Mouse (Mus musculus) liver, embryonic 14.5 days (tissue): Measurements from ENCODE around the gene Chad. TPM values are rescaled to one million over a fixed set of nuclear protein-coding genes. Genes with fewer than 3 reads are reported as not detected.

ENCODE experiments used
- ATAC-seq: fragments of 200-750 bp; cut with Nextera tagmentation; 2 replicates; pipeline ENCODE4 v1.8.0; 2017; ENCODE audit warnings: moderate number of reproducible peaks, mild to moderate bottlenecking, moderate library complexity; ENCODE audit not compliant: insufficient read depth
- DNase-seq, 3 experiments: peaks; one replicate each; pipeline ENCODE4 v3.0.0-alpha.2; 2012 to 2013; ENCODE audit warnings: low read depth in 3 of 3, low spot score in 3 of 3
- H3K27ac ChIP-seq: fragments of 300-500 bp; sonication (generic); 2 replicates; pipeline ENCODE4 v1.5.1; 2014; ENCODE audit warnings: moderate library complexity, mild to moderate bottlenecking, control low read depth, inconsistent platforms
- H3K27me3 ChIP-seq: fragments of 300-500 bp; sonication (generic); 2 replicates; pipeline ENCODE4 v1.6.1; 2014; ENCODE audit warnings: mild to moderate bottlenecking, low read length, moderate library complexity; ENCODE audit not compliant: control insufficient read depth, insufficient read depth
- H3K36me3 ChIP-seq: fragments of 300-500 bp; sonication (generic); replicated peaks from 2 replicates; pipeline ENCODE4 v1.6.1; 2014; ENCODE audit warnings: low read depth; ENCODE audit not compliant: control insufficient read depth, insufficient read depth
- H3K4me1 ChIP-seq, 2 experiments: fragments of 200-500 bp in 1 of 2; fragments of 300-500 bp in 1 of 2; sonication (generic) in 1 of 2; replicated peaks; 2 replicates each; pipeline ENCODE4 v1.6.1; 2012 to 2014; ENCODE audit warnings: antibody characterized with exemption in 1 of 2, inconsistent platforms in 1 of 2, low read length in 1 of 2; ENCODE audit not compliant: control insufficient read depth in 2 of 2, insufficient read depth in 2 of 2
- H3K4me2 ChIP-seq: fragments of 300-500 bp; sonication (generic); 2 replicates; pipeline ENCODE4 v1.6.1; 2014; ENCODE audit warnings: low read depth, mild to moderate bottlenecking, control low read depth, moderate library complexity
- H3K4me3 ChIP-seq, 2 experiments: fragments of 200-500 bp in 1 of 2; fragments of 300-500 bp in 1 of 2; sonication (generic) in 1 of 2; 2 replicates each; pipeline ENCODE4 v1.5.1; 2012 to 2014; ENCODE audit warnings: low read depth in 2 of 2, low read length in 2 of 2, mild to moderate bottlenecking in 2 of 2, control low read depth in 1 of 2, inconsistent platforms in 1 of 2, moderate library complexity in 1 of 2; ENCODE audit not compliant: insufficient read depth in 1 of 2
- H3K9ac ChIP-seq: fragments of 300-500 bp; sonication (generic); replicated peaks from 2 replicates; pipeline ENCODE4 v1.6.1; 2014; ENCODE audit warnings: mild to moderate bottlenecking, control low read depth, moderate library complexity
- H3K9me3 ChIP-seq: fragments of 300-500 bp; sonication (generic); 2 replicates; pipeline ENCODE4 v1.6.1; 2016; ENCODE audit warnings: low read length, mixed read lengths; ENCODE audit not compliant: control insufficient read depth
- CTCF ChIP-seq: IDR thresholded peaks from 2 replicates; pipeline ENCODE4 v1.5.1; 2016; ENCODE audit warnings: antibody characterized with exemption, low read depth, control low read depth
- EP300 ChIP-seq: IDR thresholded peaks from 2 replicates; pipeline ENCODE4 v1.6.1; 2016; ENCODE audit warnings: antibody characterized with exemption, low read depth
- WGBS: fragments of 180-500 bp; shearing (Covaris S2); extraction: QIAGEN DNeasy Blood & Tissue Kit; methylation state at CpG from one replicate; pipeline ENCODE4 v1.1.7; 2014; ENCODE audit not compliant: insufficient replicate concordance; 5-methylcytosine and 5-hydroxymethylcytosine counted together
- polyA plus RNA-seq, 2 experiments: library from polyadenylated mRNA; depleted of rRNA in 1 of 2; stranded (reverse) in 1 of 2; unstranded in 1 of 2; fragments of >200 nt; fragmentation: Nextera tagmentation in 1 of 2; extraction: Ambion mirVana in 1 of 2; gene quantifications; 2 replicates each; pipeline versions ENCODE4 v1.2.1 to v1.2.3; 2012 to 2014

The Chad gene
- polyA plus RNA-seq, 2 experiments = 0.03 to 0.09 TPM

DNA sequence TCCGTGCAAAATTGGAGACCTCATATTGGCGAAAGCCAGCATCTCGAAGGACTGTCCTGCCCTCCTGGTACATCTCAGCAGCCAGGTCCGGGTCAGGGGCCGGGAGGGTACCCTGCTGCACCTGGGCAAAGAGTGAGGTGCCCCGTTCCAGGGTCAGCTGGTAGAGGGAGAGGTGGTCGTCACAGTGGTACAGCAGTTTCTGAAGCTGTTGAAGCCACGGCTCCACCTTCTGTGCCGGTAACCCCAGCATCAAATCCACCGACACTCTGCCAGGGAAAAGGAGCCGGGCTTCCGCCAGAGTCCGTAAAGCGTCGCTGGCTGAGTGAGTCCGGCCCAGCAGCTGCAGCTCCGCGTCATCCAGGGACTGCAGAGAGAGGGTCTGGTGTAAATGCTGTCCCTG is 20.4 kb upstream of the Chad start:
- Histone ChIP-seq H3K9ac (no peak overlapping the region), H3K36me3 (no peaks in the 10 kb centered on the region), H3K27me3 (no peaks in the 10 kb centered on the region), H3K4me3 (no peak overlapping the region), H3K27ac (no peak overlapping the region), H3K4me1 (no peaks in the 10 kb centered on the region; a peak in 1 of 4 replicates), H3K9me3 (no peaks in the 10 kb centered on the region), H3K4me2 (no peak overlapping the region)
- TF ChIP-seq CTCF (no peak), EP300 (no peak)
- ATAC-seq = no peak
- WGBS = 77% methylated on average over 18 of the region's 18 CpGs
- no peak for DNase-seq

- no peak for ATAC-seq
- no peaks in the 10 kb centered on the region for H3K9me3 ChIP-seq
- no peak overlapping the region for H3K4me3 ChIP-seq
- DNase-seq = no peak
- TF ChIP-seq EP300 (no peak), CTCF (no peak)
- H3K27ac ChIP-seq = no peak overlapping the region
- no peaks in the 10 kb centered on the region for H3K36me3 ChIP-seq
- 71% methylated on average over 5 of the region's 5 CpGs for WGBS
- H3K4me2 ChIP-seq = no peak overlapping the region
- H3K27me3 ChIP-seq = no peaks in the 10 kb centered on the region
- H3K4me1 ChIP-seq = peaks cover 0 to 4% of the 10 kb centered on the region in 2 experiments; a peak in 2 of 4 replicates
- no peak overlapping the region for H3K9ac ChIP-seq
Measured at GRCm38 (mm10) chr11:94546381-94546780, 18.5 kb upstream of the Chad start.

DNA sequence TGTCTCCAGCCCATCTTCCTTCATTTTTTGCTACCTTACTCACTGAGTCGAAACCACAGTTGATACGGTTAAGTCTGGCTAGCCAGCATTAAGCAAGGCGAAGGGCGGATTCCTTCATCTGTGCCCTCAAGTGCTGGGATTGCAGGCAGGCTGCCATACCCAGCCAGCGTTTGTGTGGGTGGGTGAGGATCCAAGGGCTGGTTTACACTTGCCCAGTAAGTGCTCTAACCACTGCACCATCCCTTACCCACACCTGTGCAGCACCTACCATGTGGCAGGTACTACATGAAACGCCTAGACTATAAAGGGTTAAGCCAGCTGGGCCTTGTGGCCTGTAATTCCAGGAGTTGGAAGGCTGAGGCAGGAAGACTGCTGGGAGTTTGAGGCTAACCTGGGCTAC is 17.6 kb upstream of the Chad start:
- Histone ChIP-seq H3K9me3 (no peaks in the 10 kb centered on the region), H3K4me1 (peaks cover 0 to 4% of the 10 kb centered on the region in 2 experiments; a peak in 2 of 4 replicates), H3K4me2 (no peak overlapping the region), H3K4me3 (no peak overlapping the region), H3K9ac (no peak overlapping the region), H3K36me3 (no peaks in the 10 kb centered on the region), H3K27me3 (no peaks in the 10 kb centered on the region), H3K27ac (no peak overlapping the region)
- DNase-seq = no peak
- WGBS = 73% methylated on average over 6 of the region's 6 CpGs
- TF ChIP-seq EP300 (no peak), CTCF (no peak)
- ATAC-seq = no peak

DNA sequence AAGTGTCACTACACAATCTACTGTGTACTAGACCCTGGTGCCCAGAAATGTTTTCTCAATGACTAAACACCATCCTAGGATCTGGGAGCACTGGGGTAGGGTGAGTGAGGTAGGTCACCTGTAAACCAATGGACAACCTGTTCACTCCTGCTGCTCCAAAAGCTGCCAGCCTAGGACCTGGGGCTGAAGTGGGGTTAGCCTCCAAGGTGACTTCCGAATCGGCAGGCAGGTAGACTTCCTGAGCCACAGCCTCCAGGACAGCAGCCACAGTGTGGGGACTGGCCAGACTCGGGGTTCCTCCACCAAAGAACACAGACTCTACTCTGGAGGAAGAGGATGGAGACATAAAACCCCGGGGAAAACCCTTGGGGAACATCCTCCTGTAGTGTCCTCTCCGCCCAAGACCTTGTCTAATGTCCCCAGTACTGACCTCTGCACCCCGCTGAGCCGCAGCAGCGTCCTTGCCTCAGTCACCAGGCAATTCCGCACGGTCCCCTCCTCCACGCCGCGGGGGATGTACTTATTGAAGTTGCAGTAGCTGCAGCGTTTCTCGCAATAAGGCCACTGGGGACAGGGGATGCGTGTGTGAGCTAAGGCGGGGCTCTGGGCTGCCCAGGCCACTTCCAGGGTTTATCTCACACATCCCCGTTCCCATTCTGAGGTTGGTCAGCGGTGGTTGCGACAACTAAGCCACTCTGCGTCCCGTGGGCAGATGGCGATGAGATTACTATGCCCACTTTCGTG is 16.6 kb upstream of the Chad start:
- Histone ChIP-seq H3K4me1 (peaks cover 0 to 4% of the 10 kb centered on the region in 2 experiments; a peak in 2 of 4 replicates), H3K27me3 (no peaks in the 10 kb centered on the region), H3K36me3 (no peaks in the 10 kb centered on the region), H3K9ac (peak overlapping the region; percentile 36), H3K9me3 (no peaks in the 10 kb centered on the region), H3K27ac (no peak overlapping the region), H3K4me2 (peak overlapping the region; percentile 79), H3K4me3 (peak overlapping the region; percentile 61 to 68)
- TF ChIP-seq EP300 (no peak), CTCF (no peak)
- DNase-seq = no peak
- WGBS = 10% methylated on average over 24 of the region's 24 CpGs
- ATAC-seq = peak; percentile 29; the same call in 1 of the 2 replicates

- TF ChIP-seq CTCF (peak; percentile 97), EP300 (no peak)
- H3K27ac ChIP-seq = no peak within 1 kb of the TSS
- H3K9me3 ChIP-seq = no peaks in the 10 kb centered on the region
- ATAC-seq = peak; percentile 86
- H3K9ac ChIP-seq = peak within 1 kb of the TSS; percentile 36
- WGBS = 3% methylated on average over 49 of the region's 49 CpGs
- H3K4me2 ChIP-seq = peak within 1 kb of the TSS; percentile 79
- H3K36me3 ChIP-seq = no peaks in the 10 kb centered on the region
- H3K4me3 ChIP-seq = peak within 1 kb of the TSS; percentile 61 to 68
- DNase-seq = peak; percentile 62 to 75 (median 68)
- no peaks in the 10 kb centered on the region for H3K27me3 ChIP-seq
- peaks cover 0 to 4% of the 10 kb centered on the region in 2 experiments; a peak in 2 of 4 replicates for H3K4me1 ChIP-seq
Measured at GRCm38 (mm10) chr11:94548888-94549690, 15.8 kb upstream of the Chad start, which contains the start of gene Rsad1. Gene Rsad1, minus strand, starts transcription at chr11:94549255.
